Mouse (Mus musculus) thymus, postnatal 10 days (tissue): Measurements from ENCODE around the gene Lmtk3.

Experiments
- DNase-seq, 2 experiments: peaks; one replicate each; pipeline ENCODE4 v3.0.0; 2021; ENCODE audit warnings: low spot score in 2 of 2

Lmtk3 gene

GRCm38 (mm10) chr7:45783511-45784091 is at the start of gene Lmtk3:
Gene Lmtk3, plus strand, starts transcription at chr7:45783738.
- DNase-seq = peak in 1 of 2 experiments; percentile 42

GRCm38 (mm10) chr7:45739162-45739763 is 44.3 kb upstream of the Lmtk3 start:
- DNase-seq = peak; percentile 63 to 87

DNA sequence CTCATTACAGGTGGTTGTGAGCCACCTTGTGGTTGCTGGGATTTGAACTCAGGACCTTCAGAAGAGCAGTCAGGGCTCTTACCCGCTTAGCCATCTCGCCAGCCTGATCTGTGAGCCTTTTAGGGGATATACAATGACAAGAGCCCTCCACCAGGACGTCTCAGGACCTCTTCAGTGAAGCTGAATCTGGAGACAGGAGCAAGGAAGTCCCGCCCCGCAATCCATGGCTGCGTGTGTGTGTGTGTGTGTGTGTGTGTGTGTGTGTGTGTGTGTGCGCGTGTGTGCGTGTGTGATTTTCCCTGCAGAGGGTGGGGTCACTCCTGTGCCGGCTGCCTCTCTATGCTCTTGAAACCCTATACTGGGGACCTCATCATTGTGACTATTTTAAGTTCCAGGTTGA is 43.7 kb upstream of the Lmtk3 start:
- no peak for DNase-seq

DNA sequence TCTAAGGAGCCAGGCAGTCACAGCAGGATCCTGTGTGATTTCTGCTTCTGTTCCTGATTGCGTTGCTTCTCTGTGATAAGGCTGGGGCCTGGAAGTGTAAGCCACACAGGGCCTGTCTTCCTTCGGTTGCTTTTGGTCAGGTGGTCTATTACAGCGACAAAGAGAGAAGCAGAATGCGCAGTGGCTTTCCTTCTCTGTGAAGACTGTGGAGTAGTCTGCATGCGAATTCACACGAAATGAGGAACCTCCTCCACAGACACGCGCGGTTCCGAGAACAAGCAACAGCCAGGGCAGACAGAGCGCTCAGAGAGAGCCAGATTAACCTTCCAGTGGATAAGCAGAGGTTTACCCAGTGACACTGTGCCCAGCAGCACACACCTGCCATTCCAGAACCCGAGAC is 42.2 kb upstream of the Lmtk3 start:
- DNase-seq = no peak

GRCm38 (mm10) chr7:45741777-45742176 is 41.8 kb upstream of the Lmtk3 start:
- peak; percentile 42 to 47 for DNase-seq

GRCm38 (mm10) chr7:45742338-45742737 is 41.2 kb upstream of the Lmtk3 start:
- DNase-seq = no peak

GRCm38 (mm10) chr7:45744387-45744786 is 39.2 kb upstream of the Lmtk3 start:
- DNase-seq = no peak

DNA sequence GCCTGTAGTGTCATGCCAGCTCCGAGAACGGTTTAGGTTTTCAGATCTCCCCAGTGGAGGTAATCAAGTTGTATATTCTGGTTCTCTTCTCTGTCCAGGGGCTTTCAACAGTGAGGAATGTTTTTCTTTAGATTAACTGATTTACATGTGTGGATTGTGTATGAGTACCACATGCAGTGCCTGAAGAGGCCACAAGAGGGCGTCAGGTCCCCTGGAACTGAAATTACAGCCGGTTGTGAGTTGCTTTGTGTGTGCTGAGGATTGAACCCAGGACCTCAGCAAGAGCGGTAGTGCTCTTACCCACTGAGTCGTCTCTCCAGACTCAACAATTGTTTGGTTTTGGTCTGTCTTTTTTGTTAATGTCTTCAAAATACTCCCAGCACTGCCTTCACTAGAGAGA is 37.0 kb upstream of the Lmtk3 start:
- no peak for DNase-seq

- DNase-seq = no peak
Observed at GRCm38 (mm10) chr7:45747450-45747849, 36.1 kb upstream of the Lmtk3 start.

DNA sequence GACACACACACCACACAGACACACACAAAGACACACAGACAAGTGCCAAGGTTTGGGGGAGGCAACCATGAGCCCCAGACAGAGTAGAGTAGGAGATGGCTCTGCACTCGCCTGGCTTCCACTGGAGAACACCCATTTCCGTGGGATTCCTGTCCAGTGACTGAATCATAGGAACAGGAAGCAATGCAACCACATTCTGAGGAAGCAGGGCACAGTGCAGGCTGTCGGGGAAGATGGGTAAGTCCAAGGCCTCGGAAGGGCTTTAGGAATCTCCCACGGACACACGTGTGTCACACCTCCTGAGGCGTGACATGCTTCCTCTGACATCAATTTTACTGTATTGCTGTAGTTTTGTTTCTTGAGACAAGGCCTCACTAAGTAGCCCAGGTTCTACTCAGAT is 35.4 kb upstream of the Lmtk3 start:
- no peak for DNase-seq

DNA sequence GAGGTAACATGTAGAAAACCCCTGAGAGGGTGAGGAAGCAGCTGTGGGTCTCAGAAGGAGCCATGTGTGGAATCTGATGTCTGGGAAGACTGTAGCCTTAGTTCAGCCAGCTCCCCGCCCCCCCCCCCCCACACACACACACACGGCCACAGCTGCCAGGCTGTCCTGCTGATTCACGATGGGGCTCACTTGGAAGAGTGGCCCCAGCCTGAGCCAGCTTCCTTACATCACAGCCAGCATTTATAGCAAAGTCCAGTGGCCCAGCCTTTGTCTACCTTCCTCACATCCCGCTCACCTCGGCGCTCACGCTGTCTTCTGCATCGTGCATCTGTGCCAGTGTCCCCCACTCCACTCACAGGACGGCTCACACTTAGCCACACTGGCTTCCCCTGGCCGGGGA is 34.1 kb upstream of the Lmtk3 start:
- DNase-seq = no peak

- DNase-seq = no peak
Observed at GRCm38 (mm10) chr7:45750162-45750561, 33.4 kb upstream of the Lmtk3 start.

DNA sequence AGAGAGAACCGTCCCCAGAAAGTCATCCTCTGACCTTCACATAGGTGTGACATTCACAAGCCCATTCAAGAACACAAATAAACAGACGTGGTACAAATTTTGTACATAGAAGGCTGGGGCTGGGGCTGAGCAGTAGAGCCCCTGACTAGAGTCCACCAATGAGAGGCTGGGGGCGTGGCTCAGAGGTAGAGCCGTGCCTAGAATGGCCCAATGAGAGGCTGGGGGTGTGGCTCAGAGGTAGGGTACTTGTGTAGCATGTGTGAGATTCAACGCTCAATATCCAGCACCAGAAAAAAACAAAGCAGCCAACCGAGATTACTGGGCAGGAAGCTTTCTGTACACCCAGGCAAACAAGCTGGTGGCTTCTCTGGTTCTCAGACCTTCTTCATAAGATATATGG is 27.8 kb upstream of the Lmtk3 start:
- no peak for DNase-seq

DNA sequence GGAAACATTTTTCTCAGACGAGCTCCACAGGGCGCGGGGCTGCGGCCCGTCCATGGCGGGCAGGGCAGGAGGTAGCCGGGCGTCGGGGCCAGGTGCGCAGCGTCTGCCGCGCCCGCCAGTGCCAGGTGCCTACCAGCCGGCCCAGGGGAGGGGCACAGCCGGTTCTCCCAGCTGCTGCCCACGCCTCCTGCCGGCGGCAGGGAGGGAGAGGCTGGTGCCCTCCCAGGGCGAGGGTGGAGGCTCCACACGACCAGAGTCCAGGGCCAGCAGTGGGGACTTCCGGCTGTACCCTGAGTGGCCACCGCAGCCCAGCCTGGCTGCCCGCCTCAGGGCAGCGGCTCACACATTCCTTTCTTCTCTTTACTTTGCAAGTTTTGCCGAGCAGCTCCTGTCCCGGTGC is 24.1 kb upstream of the Lmtk3 start:
- DNase-seq = peak; percentile 45 to 63

GRCm38 (mm10) chr7:45760151-45760550 is 23.4 kb upstream of the Lmtk3 start:
- DNase-seq = peak in 1 of 2 experiments; percentile 22

- no peak for DNase-seq
Observed at GRCm38 (mm10) chr7:45765995-45766394, 17.5 kb upstream of the Lmtk3 start.

DNA sequence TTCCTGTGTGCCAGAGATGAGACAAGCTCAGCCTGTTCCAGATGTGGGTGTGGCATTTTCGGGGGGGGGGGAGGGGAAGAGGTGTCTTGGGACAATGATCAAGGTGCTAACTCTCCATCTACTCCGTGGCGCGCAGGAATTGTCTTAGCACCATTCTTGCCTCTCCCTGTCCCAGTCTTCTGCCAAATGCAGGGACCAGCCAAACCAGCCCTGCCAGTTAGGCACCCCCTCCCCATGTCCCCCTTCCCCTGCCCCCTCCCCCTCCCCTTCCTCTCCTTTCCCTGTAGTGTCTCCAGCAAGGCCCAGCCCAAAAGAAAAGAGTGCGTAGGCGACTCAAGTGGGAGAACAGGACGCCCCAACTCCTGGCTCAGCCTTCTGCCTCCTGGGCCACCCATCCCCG is 16.8 kb upstream of the Lmtk3 start:
- no peak for DNase-seq

GRCm38 (mm10) chr7:45767500-45767899 is 16.0 kb upstream of the Lmtk3 start:
- no peak for DNase-seq

- DNase-seq = no peak
Observed at GRCm38 (mm10) chr7:45770427-45771082, 13.0 kb upstream of the Lmtk3 start.

DNA sequence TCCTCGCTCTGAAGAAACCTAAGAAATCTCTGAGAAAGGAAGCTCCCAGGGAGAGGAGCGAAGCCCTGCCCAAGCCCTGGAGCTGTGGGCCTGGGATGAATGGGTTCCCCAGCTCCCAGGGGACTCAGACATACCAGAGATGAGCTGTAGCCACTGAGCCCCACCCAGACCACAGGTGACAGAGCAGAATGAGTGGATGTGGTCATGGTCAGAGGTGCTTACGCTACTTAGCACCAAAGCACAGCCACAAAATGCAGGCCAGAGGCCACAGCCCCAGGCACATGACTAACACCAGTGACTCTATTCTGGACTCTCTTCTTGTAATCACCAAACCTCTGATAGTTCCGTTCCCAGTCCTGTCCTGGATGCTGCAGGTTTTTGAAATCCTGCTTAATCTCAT is 12.4 kb upstream of the Lmtk3 start:
- DNase-seq = no peak

GRCm38 (mm10) chr7:45775237-45775636 is 8.3 kb upstream of the Lmtk3 start:
- no peak for DNase-seq

- peak; percentile 40 to 55 for DNase-seq
Observed at GRCm38 (mm10) chr7:45779081-45779641, 4.4 kb upstream of the Lmtk3 start.

DNA sequence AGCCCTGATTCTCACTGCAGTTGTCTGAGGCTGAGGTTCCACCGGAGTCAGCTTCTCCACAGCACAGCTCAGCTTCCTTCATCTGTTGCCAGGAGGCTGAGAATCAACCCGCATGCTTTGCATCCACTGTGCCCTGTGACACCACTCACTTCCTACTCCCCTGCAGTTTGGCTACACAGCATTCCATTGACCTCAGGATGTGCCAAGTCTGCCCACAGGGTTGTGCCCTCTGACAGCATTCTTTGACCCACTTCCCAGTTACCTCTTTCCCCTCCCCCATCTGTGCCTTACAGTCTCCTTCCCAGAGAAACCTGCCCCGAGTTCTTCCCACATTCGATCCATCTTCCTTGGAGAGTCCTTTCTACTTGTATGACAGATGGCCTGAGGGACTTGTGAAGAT is 1.3 kb upstream of the Lmtk3 start:
- DNase-seq = no peak
